Mouse (Mus musculus): ENCODE measurements around the gene Olfr984.

Gene Olfr984

DNA sequence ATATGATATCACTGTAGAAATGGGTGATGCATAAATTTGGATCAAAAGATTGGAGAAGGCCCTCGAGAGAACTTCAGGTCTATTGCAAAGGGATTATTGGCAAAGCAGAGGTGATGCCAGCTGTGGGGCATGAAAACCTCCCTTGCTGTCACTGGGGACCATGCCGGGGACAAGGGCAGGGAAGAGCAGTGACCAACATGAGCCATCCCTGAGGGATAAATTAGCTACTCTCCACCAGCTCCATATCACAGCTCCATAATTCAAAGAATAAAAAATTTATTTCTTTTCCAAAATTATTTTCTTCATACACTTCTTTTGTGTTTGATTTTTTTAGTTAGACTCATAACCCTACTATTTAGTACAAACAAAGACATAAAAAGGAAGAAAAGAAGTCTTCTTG lies at the start of gene Olfr984:
Gene Olfr984, minus strand, starts transcription at position 101 of the 400 bp plus-strand sequence.
- DNase-seq (ENCODE audit: low read depth, low spot score) = no peak

DNA sequence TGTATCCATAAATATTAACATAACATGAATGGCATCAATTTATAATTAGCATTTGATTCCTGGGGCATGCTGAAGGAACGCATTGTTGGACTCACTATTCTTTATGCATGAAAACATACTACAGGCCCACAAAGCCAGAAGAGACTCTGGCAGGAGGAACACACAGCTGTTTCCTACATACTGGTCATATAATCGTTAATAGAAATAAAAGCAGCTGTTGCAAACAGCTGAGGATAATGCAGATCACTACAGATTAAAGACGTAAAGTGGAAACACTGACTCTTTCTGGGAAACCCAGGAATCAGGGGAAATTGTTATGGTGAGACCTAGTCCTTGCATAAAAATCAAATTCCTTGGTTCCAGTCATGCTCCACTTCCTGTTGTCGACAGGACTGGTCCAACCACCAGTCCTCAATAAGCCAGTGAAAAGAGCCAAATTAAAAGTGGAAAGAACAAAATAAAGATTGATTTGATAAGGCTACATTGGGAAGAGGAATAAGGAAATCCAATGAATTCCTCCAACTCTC lies 41.2 kb upstream of the Olfr984 start:
- no peak for DNase-seq (ENCODE audit: low read depth, low spot score)

DNA sequence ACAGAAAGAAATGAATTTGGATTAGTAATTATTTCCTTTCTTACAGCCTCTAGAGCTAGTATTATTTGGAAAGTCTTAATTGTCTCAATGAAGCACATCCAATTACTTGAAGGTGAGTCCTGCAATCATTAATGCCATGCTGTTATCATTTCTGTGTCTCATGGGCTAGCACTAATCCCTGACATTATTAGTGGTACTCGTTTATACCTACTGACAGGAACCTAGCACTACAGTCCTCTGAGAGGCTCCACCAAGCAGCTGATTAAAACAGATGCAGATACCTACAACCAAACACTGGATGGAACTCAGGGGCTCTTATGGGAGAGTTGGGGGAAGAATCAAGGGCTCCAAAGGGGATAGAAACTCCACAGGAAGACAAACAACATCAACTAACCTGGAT lies 27.5 kb upstream of the Olfr984 start:
- DNase-seq (ENCODE audit: low read depth, low spot score) = no peak

DNA sequence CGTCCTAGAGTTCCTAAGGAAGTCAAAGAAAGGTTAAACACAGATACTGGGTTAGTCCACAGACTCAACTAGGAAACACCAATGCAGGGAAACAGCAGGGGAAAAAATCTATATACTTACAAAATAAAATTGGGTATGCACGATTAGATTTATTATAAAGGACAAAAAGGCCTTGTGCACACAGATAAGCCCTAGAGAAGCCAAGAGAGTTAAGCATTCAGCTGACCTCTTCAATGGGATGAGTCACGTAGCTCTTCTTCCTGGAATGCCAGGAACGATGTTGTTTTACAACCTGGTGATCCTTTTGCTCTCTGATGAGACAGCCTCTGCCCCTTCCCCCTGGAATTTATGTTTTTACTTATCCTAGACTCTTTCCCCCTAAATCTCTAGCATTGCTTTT lies 25.5 kb upstream of the Olfr984 start:
- DNase-seq (ENCODE audit: low read depth, low spot score) = no peak

DNA sequence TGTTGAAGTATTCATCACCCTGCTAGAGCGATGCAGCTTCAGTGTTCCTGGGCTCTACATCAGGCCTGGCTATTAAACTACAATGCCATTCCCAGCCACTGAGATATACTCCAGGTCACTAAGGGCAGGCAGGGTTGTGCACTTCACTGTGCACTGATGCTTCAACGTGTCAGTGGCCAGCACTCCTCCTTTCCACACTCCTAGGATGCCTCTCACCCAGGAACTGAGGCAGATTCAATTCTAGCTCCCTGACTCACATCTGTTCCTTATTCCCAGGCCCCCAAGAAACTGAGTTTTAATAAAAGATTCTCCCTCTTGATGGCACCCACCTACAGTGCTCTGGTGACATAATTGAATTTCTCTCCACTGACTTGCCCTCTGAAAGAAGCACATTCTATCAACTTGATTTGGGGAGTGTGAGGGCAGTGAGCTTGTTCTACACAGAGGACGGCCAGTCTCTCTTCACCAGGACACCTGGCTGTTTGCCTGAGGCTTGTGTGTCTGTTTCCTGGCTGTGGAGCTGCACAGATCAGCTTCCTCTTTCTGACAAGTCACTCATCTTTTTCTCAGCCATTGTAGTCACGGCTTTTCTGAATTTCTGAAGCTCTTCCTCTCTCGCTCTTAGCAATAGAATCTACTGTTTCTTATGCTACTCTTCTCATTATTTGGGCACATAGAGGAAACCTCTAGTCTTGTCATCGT lies 23.1 kb upstream of the Olfr984 start:
- no peak for DNase-seq (ENCODE audit: low read depth, low spot score)

DNA sequence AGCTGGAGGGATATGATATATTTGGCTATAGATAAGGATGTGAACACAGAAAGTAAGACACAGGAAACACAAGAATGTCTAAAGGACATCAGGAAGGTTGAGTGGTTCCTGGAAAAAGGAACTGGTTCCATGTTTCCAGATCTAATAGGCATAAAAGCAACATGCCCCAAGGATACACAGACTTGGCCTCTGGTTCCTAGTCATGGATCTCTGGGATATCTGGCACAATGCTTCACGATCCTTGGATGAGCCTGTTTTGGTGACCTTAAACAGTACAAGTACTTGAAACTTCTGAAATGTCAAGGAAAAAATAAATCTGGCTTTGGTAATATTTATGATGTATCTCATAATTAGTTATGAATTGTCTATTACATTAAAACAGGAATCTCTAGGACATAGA lies 16.6 kb upstream of the Olfr984 start:
- DNase-seq (ENCODE audit: low read depth, low spot score) = no peak

DNA sequence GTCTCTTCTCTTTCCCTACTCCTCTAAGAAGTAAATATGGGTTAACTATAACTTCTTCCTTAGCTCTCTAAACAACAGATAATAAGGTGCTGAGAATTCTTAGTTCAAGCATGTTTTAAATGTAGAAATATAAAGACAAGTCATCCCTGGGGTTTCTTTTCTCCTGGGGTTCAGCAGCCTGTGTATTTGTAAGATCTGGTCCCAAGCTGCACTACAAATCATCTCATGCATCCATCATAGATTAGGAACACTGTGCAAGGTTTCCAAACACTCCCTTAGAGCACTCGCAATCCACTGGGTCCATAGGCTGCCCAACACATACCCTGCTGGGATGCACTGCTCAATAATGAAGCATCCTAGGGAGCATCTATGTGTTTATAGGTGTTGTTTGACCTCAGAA lies 16.1 kb upstream of the Olfr984 start, which contains the start of gene Olfr985:
Gene Olfr985, minus strand, starts transcription at position 101 of the 400 bp plus-strand sequence.
- DNase-seq (ENCODE audit: low read depth, low spot score) = no peak

DNA sequence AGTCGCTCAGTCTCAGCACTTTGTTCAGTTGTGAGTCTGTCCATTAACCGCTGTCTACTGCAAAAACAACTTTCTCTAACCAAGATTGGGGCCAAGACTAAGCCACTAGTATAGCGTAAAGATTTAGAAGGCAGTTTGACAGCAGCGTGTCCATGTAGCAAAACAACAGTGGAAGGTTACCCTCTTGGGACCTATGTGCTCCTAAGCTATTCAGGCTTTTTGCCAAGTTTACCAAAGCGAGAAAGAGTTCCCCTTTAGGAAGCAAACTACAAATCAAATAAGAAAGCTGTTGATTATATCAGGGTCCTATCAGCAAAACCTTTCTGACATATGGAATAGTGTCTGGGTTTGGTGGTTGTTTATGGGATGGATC lies 3.3 kb upstream of the Olfr984 start:
- no peak for DNase-seq (ENCODE audit: low read depth, low spot score)

DNA sequence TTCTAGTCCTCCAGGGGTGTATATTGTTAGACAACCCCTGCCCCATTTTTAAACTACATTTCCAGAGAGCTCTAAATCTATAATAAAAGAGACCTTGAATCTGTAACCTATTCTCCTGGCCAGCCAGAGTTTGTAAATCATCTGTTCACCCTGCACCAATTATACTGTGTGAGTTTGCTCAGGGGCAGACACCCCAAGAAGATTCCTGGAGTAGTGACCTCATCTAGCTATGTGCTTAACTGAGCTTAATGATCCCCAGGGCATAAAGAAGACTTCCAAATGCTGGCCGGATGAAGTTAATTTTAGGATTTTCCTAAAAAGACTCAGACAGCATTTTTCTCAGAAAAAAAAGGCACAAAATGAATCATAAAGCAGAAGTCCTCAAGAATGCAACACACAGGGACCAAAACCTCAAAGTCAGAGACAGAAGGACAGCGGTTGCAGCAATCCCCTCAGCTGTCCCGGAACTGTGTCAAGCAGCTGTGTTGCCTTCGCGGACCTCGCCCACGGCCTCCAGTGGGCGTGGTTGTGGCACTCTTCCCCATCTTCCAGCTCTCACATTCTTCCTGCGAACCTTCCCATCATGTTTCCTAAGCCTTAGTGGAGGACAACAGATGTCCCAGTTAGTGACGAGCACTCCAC lies 2.8 kb upstream of the Olfr984 start:
- DNase-seq (ENCODE audit: low read depth, low spot score) = no peak

DNA sequence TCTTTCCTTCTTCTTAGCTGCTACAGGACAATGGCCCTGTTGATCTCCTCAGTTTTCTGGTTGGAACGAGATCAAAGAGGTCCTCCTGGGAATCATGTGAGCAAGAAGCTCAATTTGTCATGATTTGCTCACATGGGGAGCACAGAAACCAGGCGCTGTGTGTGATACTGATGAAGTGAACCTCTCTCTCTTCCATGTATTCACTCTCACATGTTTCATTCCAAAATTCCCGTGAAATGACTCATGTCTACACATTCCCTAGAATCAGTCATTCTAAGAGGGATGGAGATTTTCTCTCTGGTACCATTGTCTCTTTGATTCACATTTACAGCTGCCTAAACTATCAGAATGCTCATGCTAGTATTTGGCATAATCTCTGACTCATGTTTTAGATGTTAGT lies 19.2 kb downstream of the Olfr984 start:
- DNase-seq (ENCODE audit: low read depth, low spot score) = no peak

DNA sequence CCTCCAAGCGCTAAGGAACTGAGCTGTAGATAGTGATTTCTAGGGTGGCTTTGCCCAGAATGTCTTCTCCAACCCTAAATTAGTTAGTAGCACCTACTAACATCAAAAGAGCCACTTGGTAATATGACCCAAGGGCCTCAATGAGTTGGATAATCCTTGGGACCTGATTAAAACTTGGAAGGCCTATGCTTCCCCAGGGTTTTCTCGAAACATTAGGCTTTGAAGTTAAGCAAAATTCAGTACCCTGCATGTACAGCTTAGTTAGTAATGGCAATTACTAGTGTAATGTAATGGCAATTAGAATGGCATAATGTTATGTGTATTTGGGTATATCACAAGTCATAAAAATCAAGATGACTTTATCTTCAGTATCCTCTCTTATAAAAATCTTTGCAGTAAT lies 20.5 kb downstream of the Olfr984 start, which contains the start of gene Olfr983:
Gene Olfr983, minus strand, starts transcription at position 101 of the 400 bp plus-strand sequence.
- no peak for DNase-seq (ENCODE audit: low read depth, low spot score)

DNA sequence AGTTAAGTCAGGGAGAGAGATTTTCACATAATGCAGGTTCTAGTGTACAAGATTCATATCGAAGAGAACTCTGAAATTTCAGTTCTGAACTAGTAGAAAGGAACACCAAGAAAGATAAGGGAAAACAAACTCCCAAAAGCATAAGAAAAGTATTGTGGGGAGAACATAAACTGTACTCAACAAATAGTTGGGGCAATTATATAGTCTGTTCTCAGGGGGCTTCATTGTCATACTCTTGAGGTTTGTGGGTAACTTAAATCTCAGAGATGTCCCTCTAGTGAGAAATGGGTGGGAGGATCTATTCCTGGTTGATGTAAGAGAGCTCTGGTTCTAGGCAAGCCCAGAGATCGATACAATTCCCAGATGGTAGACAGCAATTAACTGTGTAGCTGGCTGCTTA lies 40.5 kb downstream of the Olfr984 start, which contains the start of gene Olfr982:
Gene Olfr982, plus strand, starts transcription at position 301 of the 400 bp plus-strand sequence.
- no peak for DNase-seq (ENCODE audit: low read depth, low spot score)

DNA sequence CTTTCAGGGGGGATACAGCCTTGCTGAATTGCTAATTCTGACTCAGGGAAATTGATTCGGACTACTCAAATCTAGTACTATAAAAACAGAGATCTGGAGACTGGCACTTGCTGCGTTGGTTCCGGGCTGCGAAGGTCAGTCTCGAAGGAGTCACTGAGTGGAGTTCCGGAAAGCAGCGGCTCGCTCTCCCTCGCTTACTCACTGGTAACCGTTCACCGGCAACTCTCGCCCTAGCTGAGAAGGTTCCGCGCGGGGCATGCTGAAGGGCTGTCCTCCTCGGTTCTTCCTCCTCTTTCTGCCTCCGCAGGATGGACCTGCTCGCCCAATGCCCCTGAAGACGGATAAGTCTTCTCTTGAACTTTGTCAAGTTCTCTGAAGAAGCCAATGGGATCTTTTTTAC lies 63.9 kb downstream of the Olfr984 start:
- DNase-seq (ENCODE audit: low read depth, low spot score) = no peak
